Mouse (Mus musculus): ENCODE data around the gene Myo5a. TPM values are rescaled to one million over a fixed set of nuclear protein-coding genes. Genes with fewer than 3 reads are reported as not detected.
"Not testable (repeated sequence)": the region's sequence is repeated elsewhere in the genome, so short reads cannot be mapped to it uniquely, and the experiment has no call there.

The Myo5a gene
- total RNA-seq, 2 experiments from 2014 or later: 9.2 to 9.9 TPM

GRCm38 (mm10) chr9:75243730-75244406 is 173.1 kb downstream of the Myo5a start:
- no peak for DNase-seq
- intact Hi-C loops (cut with DNase I): no loop called here

DNA sequence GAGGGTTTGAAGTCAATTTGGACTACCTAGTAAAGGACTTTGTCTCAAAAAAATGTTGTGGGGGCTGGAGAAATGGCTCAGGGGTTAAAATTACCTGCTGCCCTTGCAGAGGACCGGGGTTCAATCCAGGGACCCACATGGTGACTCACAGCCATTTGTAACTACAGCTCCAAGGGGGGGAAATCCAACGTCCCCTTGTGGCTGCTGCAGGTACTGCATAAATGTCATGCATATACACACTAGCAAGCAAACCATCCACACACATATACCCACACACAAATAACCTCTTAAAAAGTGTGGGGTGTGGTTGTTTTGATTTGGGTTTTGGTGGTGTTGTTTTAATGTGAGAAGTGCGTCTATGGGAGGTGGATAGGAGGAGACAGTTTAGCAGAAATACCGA is 173.7 kb downstream of the Myo5a start:
- intact Hi-C loops (cut with DNase I): no loop called here
- DNase-seq: no peak

DNA sequence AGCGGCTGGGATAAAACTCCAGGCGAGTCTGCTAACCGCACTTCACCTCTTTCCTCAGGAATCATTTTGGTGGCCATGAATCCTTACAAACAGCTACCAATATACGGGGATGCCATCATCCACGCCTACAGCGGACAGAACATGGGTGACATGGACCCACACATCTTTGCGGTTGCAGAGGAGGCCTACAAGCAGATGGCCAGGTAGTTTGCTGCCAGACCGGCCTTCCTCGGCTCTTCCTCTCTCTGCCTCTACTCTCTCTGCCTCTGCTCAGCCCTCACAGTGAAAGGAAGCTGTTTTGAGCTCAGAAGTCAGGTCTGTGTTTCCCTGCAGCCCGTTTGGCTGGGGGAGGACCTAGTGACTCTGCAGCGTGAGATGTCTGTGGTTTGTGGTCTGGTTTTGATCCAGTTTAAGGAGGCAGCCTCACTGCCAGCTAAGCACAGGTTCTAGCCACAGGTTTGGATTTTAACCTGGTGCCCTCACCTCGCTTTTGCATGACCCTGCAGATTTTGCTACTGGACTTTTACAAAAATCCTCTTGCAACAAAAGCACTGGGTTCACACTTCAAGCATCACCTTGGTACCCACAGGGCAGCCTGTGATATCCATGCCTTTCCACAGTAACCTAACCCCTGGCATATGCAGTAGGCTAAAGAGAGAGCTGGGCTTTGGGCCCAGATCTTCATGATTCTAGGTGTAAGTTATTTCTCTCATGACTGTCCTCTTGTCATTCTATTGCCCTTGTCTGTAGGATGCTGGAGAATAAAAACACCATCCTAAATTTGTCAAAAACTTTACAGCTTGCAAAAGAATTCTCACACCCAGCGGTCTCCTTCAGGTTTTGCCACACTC is 175.5 kb downstream of the Myo5a start:
- no peak for DNase-seq
- intact Hi-C loops (cut with DNase I): no loop called here

GRCm38 (mm10) chr9:75247870-75248269 is 177.1 kb downstream of the Myo5a start:
- intact Hi-C loops (cut with DNase I): no loop called here
- DNase-seq: no peak

- intact Hi-C loops (cut with DNase I): no loop called here
- DNase-seq: no peak
Observed at GRCm38 (mm10) chr9:75248359-75248758, 177.5 kb downstream of the Myo5a start.

GRCm38 (mm10) chr9:75248874-75249273 is 178.1 kb downstream of the Myo5a start:
- intact Hi-C loops (cut with DNase I): no loop called here
- DNase-seq: no peak

- intact Hi-C loops (cut with DNase I); DNase-seq: not testable (repeated sequence)
Observed at GRCm38 (mm10) chr9:75253158-75253557, 182.3 kb downstream of the Myo5a start.

- no peak for DNase-seq
- intact Hi-C loops (cut with DNase I): no loop called here
Observed at GRCm38 (mm10) chr9:75253766-75254165, 183.0 kb downstream of the Myo5a start.

DNA sequence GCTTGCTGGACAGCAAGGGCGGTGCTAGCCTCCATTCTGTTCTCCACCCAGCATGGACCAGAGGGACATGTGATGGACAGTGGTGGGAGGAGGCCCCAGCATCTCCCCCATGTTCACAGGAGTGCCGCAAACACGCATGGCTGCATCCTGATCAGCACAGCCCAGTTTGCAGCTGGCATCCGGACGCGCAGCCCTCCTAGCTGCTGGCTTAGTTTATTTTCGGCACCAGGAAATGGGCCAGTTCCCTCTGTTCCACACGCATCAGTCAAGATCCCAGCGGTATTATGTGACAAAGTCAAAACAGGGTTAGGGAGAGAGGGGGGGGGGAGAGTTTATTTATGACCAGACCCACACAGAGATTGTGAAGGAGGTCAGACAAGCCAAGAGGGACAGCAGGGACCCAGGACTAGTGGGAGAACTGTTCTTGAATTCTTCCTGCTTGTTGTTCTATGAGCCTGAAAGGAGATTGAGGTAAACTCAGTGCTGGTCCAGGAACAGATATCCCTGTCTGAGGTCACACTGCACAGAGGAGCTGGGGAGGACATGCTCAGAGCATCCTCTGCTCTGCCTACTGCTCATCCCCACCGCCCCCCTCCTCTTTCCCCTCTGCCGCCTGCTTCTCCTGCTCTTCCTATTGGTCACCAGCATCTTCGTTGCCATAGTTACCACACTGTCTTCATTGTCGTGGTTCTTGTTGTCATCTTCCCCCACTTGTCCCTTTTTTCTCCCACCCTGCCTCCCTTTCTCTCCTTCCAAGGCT is 183.6 kb downstream of the Myo5a start:
- intact Hi-C loops (cut with DNase I): no loop called here
- DNase-seq: peak in 1 of 2 experiments; percentile 52

DNA sequence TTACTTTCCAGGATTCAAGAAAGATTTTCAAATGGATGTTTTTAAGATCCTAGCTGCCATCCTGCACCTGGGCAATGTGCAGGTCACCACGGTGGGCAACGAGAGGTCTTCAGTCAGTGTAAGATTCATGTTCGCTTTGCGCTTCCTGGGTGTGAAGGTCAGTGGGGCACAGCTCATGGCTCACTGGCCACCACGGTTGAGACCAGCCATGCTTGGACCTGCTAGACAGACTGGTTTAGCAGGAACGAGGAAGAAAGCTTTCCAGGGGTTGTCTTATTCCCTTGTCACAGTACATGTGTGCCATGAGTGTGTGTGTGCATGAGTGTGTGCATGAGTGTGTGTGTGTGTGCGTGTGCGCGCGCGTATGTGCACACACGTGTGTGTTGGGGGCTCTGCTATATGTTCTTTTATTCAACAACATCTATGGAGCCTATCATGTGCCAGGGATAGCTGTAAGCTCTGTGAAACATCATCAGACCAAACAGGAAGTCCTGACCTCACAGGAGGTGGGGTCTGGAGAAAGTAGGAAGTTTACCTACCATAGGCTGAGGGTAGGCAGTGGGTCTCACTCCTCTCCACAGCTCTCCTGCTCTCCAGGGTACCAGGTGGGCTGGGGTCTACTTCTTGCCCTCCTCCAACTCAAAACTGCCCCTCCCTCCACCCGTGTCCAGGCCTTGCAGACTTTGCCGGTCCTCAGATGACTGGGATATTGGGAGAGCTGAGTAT is 185.2 kb downstream of the Myo5a start:
- intact Hi-C loops (cut with DNase I): no loop called here
- no peak for DNase-seq

GRCm38 (mm10) chr9:75258792-75259191 is 188.0 kb downstream of the Myo5a start:
- DNase-seq: no peak
- intact Hi-C loops (cut with DNase I): no loop called here

- intact Hi-C loops (cut with DNase I): loop anchor here (5.0 kb wide), 1 partner anchor 32 kb away; no protein-coding TSS in a partner anchor
- DNase-seq: no peak
Observed at GRCm38 (mm10) chr9:75259656-75260055, 188.8 kb downstream of the Myo5a start.

DNA sequence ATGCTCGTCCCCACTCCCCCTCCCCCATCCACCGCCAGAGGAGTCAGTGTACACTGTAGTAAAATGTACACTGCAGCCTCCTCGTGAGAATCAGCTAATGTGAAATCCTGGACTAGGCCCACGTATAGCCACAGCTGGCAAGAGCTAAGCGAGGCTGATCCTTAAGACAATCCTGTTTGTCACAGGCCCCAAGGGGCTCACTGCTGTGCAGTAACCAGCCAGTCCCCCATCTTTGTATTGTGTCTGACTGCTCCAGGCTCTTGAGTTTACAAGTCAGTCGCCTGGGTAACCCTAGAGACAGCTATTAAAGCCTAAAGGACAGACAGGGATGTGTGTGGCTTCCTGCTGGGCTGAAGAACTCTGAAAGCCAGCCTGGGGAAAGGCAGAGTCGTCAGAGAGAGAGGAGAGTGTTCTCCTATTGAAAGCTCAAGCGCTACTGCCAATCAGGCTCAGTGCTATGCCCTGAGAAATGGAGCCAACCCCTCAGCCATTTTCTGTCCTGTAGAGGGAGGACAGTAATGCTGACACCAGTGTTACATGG is 190.6 kb downstream of the Myo5a start:
- intact Hi-C loops (cut with DNase I): loop anchor here (5.0 kb wide), 1 partner anchor 34 kb away; no protein-coding TSS in a partner anchor
- no peak for DNase-seq

- intact Hi-C loops (cut with DNase I): loop anchor here (5.0 kb wide), 1 partner anchor 35 kb away; no protein-coding TSS in a partner anchor
Observed at GRCm38 (mm10) chr9:75262235-75262826, 191.5 kb downstream of the Myo5a start.

DNA sequence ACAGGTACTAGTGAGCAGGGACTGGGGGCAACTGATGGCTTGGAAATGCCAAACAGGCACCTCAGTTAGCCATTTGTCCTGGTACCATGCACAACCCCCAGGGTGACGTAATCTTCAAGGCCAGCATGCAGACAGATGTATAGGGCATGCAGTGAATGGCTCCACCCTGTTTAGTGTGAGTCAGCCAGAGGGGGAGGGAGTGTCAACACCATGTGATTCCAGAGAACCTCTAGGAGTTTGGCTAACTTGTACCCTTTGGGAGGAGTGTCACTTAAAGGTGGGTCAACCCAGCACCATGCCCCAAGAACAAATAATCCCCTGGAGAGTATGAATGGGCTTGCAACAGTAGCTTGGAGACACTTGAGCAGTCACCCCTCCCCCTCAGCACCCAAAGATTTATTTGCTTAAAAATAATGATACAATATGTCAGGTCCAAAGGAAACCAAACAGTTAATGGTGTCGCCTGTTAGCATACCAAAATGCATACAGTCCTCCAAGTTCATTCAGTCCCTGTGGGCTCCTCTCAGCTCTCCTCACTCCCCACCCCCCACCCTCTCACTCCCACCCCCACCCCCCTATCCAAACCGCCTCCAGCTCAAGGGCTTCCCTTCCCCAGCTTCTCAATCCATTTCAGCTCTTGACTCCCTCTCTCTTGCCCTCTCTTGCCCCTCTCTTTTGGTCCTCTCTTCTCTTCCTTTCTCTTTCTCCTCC is 193.3 kb downstream of the Myo5a start:
- no peak for DNase-seq
- intact Hi-C loops (cut with DNase I): loop anchor here (5.0 kb wide), 1 partner anchor 37 kb away; no protein-coding TSS in a partner anchor

More at GRCm38 (mm10) chr9:75262235-75262826, 191.5 kb downstream of the Myo5a start:
- DNase-seq: no peak

DNA sequence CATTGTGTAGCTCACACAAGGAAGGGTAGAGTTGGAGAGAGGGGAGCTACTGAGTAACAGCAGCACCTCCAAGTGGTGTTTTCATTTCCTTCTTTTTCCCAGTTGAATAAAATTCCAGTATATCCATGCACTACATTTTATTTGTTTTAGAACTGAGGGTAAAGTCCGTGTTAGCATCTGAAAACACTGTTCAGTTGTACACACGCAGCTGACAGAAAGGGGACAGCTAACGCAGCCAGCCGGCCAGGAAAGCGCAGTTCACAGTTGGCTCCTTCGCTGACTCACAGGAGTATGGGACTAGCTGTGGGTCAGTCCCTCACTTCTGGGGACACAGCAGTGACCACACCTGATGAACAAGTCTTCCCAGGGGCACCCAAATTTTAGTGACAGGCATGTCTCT is 196.3 kb downstream of the Myo5a start:
- DNase-seq: no peak
- intact Hi-C loops (cut with DNase I): no loop called here

DNA sequence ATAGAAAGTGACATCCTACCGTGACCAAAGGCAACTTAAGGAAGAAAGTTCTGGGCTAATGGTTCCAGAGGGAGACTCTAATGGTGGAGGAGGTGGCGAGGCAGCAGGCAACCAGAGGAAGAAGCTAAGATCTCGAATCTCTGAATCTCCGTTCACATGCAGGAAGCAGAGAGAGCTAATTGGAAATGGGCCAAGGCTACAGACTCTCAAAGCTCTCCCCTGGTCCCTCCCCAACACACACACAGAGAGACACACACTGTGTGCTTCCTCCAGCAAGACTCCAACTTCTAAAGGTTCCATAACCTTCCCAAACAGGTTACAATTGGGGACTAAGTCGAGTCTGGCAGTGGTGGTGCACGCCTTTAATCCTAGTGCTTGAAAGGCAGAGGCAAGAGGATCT is 199.6 kb downstream of the Myo5a start:
- no peak for DNase-seq
- intact Hi-C loops (cut with DNase I): no loop called here

DNA sequence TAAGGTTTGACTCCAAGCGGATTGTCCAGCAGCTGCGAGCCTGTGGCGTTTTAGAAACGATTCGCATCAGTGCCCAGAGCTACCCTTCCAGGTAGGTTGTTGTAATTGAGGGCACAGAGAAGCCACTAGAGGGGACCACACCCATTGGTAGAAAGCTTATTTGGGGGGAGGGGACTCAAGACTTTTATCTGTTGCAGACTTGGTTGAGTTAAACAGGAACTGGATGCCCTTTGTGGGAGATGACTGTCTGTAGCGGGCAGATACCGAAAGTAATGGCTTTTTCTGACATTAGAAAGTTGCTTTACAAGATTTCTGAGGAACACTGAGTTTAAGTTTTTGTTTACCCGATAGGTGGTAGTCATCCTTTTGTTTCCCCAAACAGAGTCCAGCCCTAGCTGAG is 200.7 kb downstream of the Myo5a start:
- intact Hi-C loops (cut with DNase I): no loop called here
- no peak for DNase-seq
